Mouse (Mus musculus) heart, embryonic 14.5 days (tissue): Measurements from ENCODE around the gene Dusp12. TPM values are rescaled to one million over a fixed set of nuclear protein-coding genes. Genes with fewer than 3 reads are reported as not detected.

ENCODE experiments used
- ATAC-seq: fragments of 200-750 bp; cut with Nextera tagmentation; 2 replicates; pipeline ENCODE4 v1.8.0; 2017; ENCODE audit warnings: low read depth, moderate TSS enrichment; ENCODE audit not compliant: insufficient number of reproducible peaks, insufficient read depth, low FRiP score
- H3K27ac ChIP-seq, 2 experiments: fragments of 200-500 bp in 1 of 2; fragments of 300-500 bp in 1 of 2; sonication (generic) in 1 of 2; replicated peaks in 1 of 2; 2 replicates each; pipeline ENCODE4 v1.5.1; 2012 to 2014; ENCODE audit warnings: low read depth in 2 of 2, low read length in 2 of 2, control low read depth in 1 of 2, mild to moderate bottlenecking in 1 of 2, mixed read lengths in 1 of 2; ENCODE audit not compliant: control insufficient read depth in 1 of 2, insufficient read depth in 1 of 2
- H3K27me3 ChIP-seq: fragments of 300-500 bp; sonication (generic); 2 replicates; pipeline ENCODE4 v1.6.1; 2014; ENCODE audit warnings: mild to moderate bottlenecking, low read length, control low read depth; ENCODE audit not compliant: control insufficient read depth, insufficient read depth
- H3K36me3 ChIP-seq: fragments of 300-500 bp; sonication (generic); 2 replicates; pipeline ENCODE4 v1.6.1; 2014; ENCODE audit warnings: mild to moderate bottlenecking, control low read depth, low read length, mixed read lengths; ENCODE audit not compliant: control insufficient read depth, insufficient read depth
- H3K4me1 ChIP-seq, 2 experiments: fragments of 200-500 bp in 1 of 2; fragments of 300-500 bp in 1 of 2; sonication (generic) in 1 of 2; 2 replicates each; pipeline ENCODE4 v1.6.1; 2012 to 2014; ENCODE audit warnings: low read length in 2 of 2, control low read depth in 1 of 2, mixed read lengths in 1 of 2; ENCODE audit not compliant: control insufficient read depth in 2 of 2, insufficient read depth in 2 of 2
- H3K4me2 ChIP-seq: fragments of 300-500 bp; sonication (generic); 2 replicates; pipeline ENCODE4 v1.6.1; 2014; ENCODE audit warnings: mild to moderate bottlenecking, low read length
- H3K4me3 ChIP-seq, 2 experiments: fragments of 200-500 bp in 1 of 2; fragments of 300-500 bp in 1 of 2; sonication (generic) in 1 of 2; 2 replicates each; pipeline ENCODE4 v1.5.1; 2012 to 2014; ENCODE audit warnings: low read length in 2 of 2, mild to moderate bottlenecking in 2 of 2, control low read depth in 1 of 2, low read depth in 1 of 2, moderate library complexity in 1 of 2; ENCODE audit not compliant: control insufficient read depth in 1 of 2, insufficient read depth in 1 of 2
- H3K9ac ChIP-seq: fragments of 300-500 bp; sonication (generic); 2 replicates; pipeline ENCODE4 v1.6.1; 2014; ENCODE audit warnings: mild to moderate bottlenecking, low read length
- H3K9me3 ChIP-seq: fragments of 300-500 bp; sonication (generic); 2 replicates; pipeline ENCODE4 v1.6.1; 2016; ENCODE audit warnings: low read length, control low read depth; ENCODE audit not compliant: control insufficient read depth
- WGBS: fragments of 180-500 bp; shearing (Covaris S2); extraction: QIAGEN DNeasy Blood & Tissue Kit; methylation state at CpG from one replicate; pipeline ENCODE4 v1.1.7; 2014; 5-methylcytosine and 5-hydroxymethylcytosine counted together
- polyA plus RNA-seq: library from polyadenylated mRNA; unstranded; fragments of >200 nt; fragmentation: Nextera tagmentation; extraction: Ambion mirVana; gene quantifications from 2 replicates; pipeline ENCODE4 v1.2.1, GENCODE M21; 2014

Dusp12 gene
- polyA plus RNA-seq = 23.0 and 27.5 TPM in 2 replicates

DNA sequence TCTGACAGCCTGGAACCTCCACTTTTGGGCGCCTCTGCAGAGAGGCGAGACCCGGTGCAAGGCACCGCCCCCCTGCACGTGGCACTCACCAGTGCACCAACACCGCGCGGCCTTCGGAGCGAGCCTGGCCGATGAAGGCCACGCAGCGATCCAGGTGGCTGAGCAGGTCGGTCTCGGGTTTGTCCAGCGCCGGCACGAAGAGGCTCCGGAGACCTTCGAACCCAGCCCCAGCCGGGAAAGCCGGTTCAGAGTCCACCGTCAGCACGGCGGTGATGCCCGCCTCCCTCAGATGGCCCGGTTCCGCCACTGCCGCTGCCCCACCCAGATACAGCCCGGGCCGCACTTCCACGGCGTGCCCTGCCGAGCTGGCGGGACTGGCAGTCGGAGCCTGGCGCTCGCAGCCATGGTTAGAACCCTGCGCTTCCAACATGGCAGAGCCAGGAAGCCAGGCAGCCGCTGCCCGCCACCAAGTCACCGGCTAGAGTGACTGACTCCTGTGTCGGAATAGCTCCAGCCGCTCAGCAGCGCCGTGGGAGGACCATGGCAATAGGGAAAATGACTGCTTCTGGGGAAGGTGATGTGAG lies at the start of gene Dusp12, which contains the start of gene Gm26620:
Dusp12 (minus strand) TSS at position 563 of the 584 bp plus-strand sequence.
Gm26620 (plus strand) TSS at position 88 of the 584 bp plus-strand sequence.
- peak within 1 kb of the TSS; percentile 96 for H3K4me2 ChIP-seq
- ATAC-seq = peak; percentile 82
- peak within 1 kb of the TSS; percentile 32 to 59; a peak in 2 of 4 replicates for H3K27ac ChIP-seq
- H3K27me3 ChIP-seq = no peaks in the 10 kb centered on the region
- WGBS = under 1% methylated on average over 45 of the region's 46 CpGs
- peaks cover 4 to 17% of the 10 kb centered on the region in 2 experiments; a peak in 3 of 4 replicates for H3K4me1 ChIP-seq
- peaks cover 18% of the 10 kb centered on the region for H3K36me3 ChIP-seq
- H3K9ac ChIP-seq = peak within 1 kb of the TSS; percentile 94
- H3K4me3 ChIP-seq = peak within 1 kb of the TSS; percentile 60 to 99
- no peaks in the 10 kb centered on the region for H3K9me3 ChIP-seq

DNA sequence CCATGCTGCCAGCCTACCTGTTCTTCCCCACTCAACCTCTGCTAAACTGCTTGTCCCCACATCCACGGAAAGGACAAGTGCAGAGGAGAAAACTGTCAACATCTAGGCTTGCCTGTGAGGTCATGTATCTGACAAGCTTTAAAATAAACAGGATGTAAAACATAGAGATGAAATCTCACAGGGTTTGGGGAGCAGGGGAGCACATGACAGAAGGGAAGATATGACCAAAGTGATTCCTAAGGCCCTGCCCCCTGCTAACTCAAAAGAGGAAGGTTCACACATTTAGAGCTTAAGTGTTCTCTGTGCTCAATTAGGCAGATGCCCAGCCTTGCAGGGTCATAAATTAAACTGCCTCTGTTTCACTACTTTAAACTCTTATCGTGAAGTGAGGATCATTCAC lies 49.0 kb upstream of the Dusp12 start:
- 59% methylated on average over 2 of the region's 2 CpGs for WGBS

DNA sequence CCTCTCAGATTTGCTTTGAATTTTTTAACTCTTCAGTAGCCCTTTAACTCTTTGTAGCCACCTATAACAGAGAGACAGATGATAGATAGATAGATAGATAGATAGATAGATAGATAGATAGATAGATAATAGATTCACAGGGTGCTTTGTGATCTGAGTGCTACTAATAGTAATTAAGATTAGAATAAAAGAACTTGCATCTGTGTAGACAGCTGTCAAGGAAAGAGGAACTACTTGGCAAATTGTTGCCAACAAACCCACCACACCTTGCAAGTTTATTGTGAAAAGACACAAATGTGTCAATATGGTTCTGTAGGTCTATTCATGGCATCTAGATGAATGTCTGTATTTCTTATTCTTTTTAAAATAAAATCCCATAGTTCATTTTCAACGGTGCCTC lies 48.6 kb upstream of the Dusp12 start:
- Histone ChIP-seq H3K4me2 (no peak overlapping the region), H3K27me3 (no peaks in the 10 kb centered on the region), H3K36me3 (no peaks in the 10 kb centered on the region), H3K9ac (no peak overlapping the region), H3K9me3 (no peaks in the 10 kb centered on the region), H3K4me1 (no peaks in the 10 kb centered on the region), H3K4me3 (no peak overlapping the region), H3K27ac (no peak overlapping the region)
- WGBS = 80% methylated on average over 1 of the region's 1 CpGs
- ATAC-seq = no peak

More for the DNA sequence above, 49.0 kb upstream of the Dusp12 start:
- no peaks in the 10 kb centered on the region for H3K9me3 ChIP-seq
- no peak overlapping the region for H3K9ac ChIP-seq
- ATAC-seq = no peak
- H3K4me2 ChIP-seq = no peak overlapping the region
- no peaks in the 10 kb centered on the region for H3K27me3 ChIP-seq
- H3K4me1 ChIP-seq = no peaks in the 10 kb centered on the region
- no peak overlapping the region for H3K4me3 ChIP-seq
- H3K27ac ChIP-seq = no peak overlapping the region
- no peaks in the 10 kb centered on the region for H3K36me3 ChIP-seq

DNA sequence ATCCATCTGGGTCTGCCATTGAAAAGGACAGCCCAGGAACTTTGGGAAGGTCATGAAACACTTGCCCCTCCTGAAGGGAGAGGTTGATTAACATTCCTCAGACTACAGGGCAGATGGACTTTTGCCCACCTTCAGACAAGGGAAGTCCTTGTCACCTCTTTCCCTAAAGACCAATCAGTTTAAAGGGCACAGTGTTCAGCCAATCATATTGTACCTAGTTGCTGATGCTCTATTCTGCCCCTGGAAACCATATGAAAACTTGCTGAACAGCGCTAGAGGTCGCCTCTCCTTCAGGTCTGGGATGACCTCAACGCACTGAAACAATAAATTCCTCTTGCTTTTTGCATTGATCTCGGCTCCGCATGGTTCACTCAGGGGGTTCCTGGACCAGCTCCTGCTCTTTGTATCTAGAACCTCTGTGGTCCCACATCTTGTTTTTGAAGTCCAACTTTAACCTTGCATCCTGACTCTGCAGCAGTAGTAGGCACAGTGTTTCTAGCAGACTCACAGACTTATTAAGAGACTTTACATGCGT lies 48.1 kb upstream of the Dusp12 start:
- Histone ChIP-seq H3K36me3 (no peaks in the 10 kb centered on the region), H3K9me3 (no peaks in the 10 kb centered on the region), H3K27ac (no peak overlapping the region), H3K27me3 (no peaks in the 10 kb centered on the region), H3K4me3 (no peak overlapping the region), H3K4me2 (no peak overlapping the region), H3K4me1 (no peaks in the 10 kb centered on the region), H3K9ac (no peak overlapping the region)
- no peak for ATAC-seq
- WGBS = 74% methylated on average over 6 of the region's 6 CpGs

DNA sequence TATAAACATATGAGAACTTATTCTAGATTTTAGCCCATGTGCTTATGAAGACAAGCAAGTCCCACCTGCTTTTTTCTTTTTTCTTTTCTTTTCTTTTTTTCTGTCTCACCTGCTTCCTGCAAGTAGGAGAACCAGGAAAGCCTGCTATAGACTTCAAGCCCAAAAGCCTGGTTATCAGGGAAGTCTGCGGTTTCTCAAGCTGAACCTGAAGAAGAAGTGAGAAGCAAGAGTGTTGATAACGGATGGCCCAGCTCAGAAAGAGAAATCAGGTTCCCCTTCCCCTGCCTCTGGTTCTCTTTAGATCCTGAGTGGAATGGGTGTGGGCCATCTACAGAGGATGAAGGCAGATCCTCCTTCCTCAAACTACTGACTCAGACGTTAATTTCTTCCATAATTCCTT lies 46.7 kb upstream of the Dusp12 start:
- no peak overlapping the region for H3K27ac ChIP-seq
- no peak overlapping the region for H3K4me2 ChIP-seq
- WGBS = 56% methylated on average over 3 of the region's 3 CpGs
- no peak for ATAC-seq
- H3K9ac ChIP-seq = no peak overlapping the region
- no peaks in the 10 kb centered on the region for H3K4me1 ChIP-seq
- no peaks in the 10 kb centered on the region for H3K27me3 ChIP-seq
- H3K4me3 ChIP-seq = no peak overlapping the region
- no peaks in the 10 kb centered on the region for H3K36me3 ChIP-seq
- no peaks in the 10 kb centered on the region for H3K9me3 ChIP-seq

DNA sequence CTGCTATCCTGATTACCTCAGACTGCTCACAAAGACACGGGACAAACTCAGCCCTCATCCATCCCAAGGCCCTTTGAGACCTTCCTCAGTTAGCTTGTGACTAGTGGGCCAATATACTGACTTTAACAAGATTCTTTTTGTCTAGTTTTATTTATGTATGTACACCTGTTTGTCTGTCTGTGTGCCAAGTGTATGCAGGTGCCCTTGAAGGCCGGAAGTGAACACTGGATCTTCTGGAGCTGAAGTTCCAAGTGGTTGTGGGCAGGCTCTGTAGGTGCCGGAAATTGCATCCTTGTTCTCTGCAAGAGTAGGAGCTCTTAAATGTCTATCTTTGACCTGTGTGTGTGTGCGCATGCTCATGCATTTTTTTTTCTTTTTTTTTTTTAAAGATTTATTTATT lies 43.9 kb upstream of the Dusp12 start:
- H3K4me1 ChIP-seq = no peaks in the 10 kb centered on the region
- WGBS = 86% methylated on average over 4 of the region's 4 CpGs
- H3K4me3 ChIP-seq = no peak overlapping the region
- no peak overlapping the region for H3K9ac ChIP-seq
- no peaks in the 10 kb centered on the region for H3K9me3 ChIP-seq
- H3K4me2 ChIP-seq = no peak overlapping the region
- H3K36me3 ChIP-seq = no peaks in the 10 kb centered on the region
- no peak for ATAC-seq
- H3K27me3 ChIP-seq = no peaks in the 10 kb centered on the region
- H3K27ac ChIP-seq = no peak overlapping the region

DNA sequence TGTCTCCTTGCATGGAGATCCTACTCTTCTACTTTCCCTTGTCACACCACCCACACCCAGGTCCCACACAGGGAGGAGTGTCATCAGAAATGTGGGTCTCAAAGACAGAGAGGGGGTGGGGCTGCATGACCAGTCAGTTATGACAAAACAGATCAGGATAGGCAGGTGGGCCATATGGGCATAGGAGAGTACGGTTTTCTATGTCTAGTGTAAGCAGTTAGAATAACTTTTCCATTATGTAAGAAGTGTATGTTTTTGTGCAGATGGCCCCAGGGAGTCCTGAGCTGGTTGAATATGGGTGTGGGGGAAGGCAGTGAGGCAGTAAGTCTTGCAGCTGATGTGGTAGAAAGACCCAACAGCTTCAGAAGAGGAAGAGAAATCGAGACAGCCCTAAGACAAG lies 43.1 kb upstream of the Dusp12 start:
- ATAC-seq = no peak
- Histone ChIP-seq H3K27me3 (no peaks in the 10 kb centered on the region), H3K36me3 (no peaks in the 10 kb centered on the region), H3K27ac (no peak overlapping the region), H3K4me2 (no peak overlapping the region), H3K9ac (no peak overlapping the region), H3K9me3 (no peaks in the 10 kb centered on the region), H3K4me3 (no peak overlapping the region), H3K4me1 (no peaks in the 10 kb centered on the region)
- WGBS = 70% methylated on average over 2 of the region's 2 CpGs

DNA sequence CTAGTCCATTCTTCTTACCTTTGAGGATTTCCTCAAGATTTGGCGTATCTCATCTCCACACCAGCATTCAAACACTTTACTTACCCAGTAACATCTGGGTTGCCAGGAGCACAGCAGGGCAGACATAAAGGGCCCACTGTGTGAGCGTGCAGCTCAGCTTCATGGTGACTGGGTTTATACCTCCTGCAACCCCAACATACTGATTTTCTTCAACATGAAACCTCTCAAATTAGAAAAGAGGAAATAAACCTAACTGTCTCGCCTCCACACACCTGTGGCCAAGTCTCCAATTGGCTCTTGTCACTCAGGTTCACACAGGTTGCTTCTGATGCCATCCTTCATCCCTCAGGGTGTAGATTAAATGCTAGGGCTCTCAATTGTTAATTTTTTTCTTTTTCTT lies 42.0 kb upstream of the Dusp12 start, which contains the start of gene Fcrla:
Fcrla (minus strand) TSS at position 206 of the 400 bp plus-strand sequence.
- Histone ChIP-seq H3K4me3 (no peak within 1 kb of the TSS), H3K27ac (no peak within 1 kb of the TSS), H3K4me2 (no peak within 1 kb of the TSS), H3K9me3 (no peaks in the 10 kb centered on the region), H3K9ac (no peak within 1 kb of the TSS), H3K27me3 (no peaks in the 10 kb centered on the region), H3K4me1 (no peaks in the 10 kb centered on the region), H3K36me3 (no peaks in the 10 kb centered on the region)
- no peak for ATAC-seq
- 77% methylated on average over 3 of the region's 3 CpGs for WGBS
